Mouse (Mus musculus): ENCODE results near the gene 5730455P16Rik. TPM values are rescaled to one million over a fixed set of nuclear protein-coding genes. Genes with fewer than 3 reads are reported as not detected.

The 5730455P16Rik gene
- polyA plus RNA-seq, 1 experiment from 2014 or later: 18.2 TPM

DNA sequence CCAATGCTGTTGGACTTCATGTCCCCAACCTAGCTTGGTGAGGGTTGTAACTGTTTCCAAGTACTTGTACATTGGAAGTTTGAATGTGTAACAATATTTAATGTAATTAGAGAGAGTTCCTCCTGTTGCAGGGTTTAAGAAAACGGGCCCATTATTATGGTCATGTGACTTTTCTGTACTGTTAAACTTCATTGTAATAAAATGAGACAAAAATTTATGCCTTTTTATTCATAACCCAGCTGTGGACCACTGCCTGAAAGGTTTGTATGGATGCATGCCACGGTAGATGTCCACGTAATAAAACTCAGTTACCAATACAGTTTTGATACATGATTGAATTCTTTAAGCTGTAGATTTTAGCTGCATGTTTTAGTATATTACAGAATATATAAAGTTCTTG is 18.1 kb upstream of the 5730455P16Rik start:
- H3K4me1 ChIP-seq (replicated peaks; ENCODE audit: insufficient read depth, low read length): no peaks in the 10 kb centered on the region
- H3K36me3 ChIP-seq (ENCODE audit: insufficient read depth, low read length): peaks cover 56% of the 10 kb centered on the region
- no peak for DNase-seq (ENCODE audit: low spot score)
- H3K4me3 ChIP-seq (replicated peaks; ENCODE audit: low read depth, low read length): no peak overlapping the region
- ATAC-seq (replicated peaks; ENCODE audit: low FRiP score, low read depth): no peak
- 81% methylated on average over 3 of the region's 3 CpGs for WGBS
- no peak for TF ChIP-seq CTCF (IDR thresholded peaks at IDR 0.05; ENCODE audit: low read depth)
- no peak overlapping the region for H3K9ac ChIP-seq (ENCODE audit: low read depth, low read length)
- no peak overlapping the region for H3K4me2 ChIP-seq (ENCODE audit: low read length)
- no peaks in the 10 kb centered on the region for H3K9me3 ChIP-seq (replicated peaks; ENCODE audit: low read length)
- no peak overlapping the region for H3K27ac ChIP-seq
- H3K27me3 ChIP-seq (ENCODE audit: insufficient read depth, low read length): no peaks in the 10 kb centered on the region

- H3K9me3 ChIP-seq (replicated peaks; ENCODE audit: low read length): no peaks in the 10 kb centered on the region
- no peak for DNase-seq (ENCODE audit: low spot score)
- no peak overlapping the region for H3K4me2 ChIP-seq (ENCODE audit: low read length)
- H3K27ac ChIP-seq: no peak overlapping the region
- no peaks in the 10 kb centered on the region for H3K4me1 ChIP-seq (replicated peaks; ENCODE audit: insufficient read depth, low read length)
- H3K9ac ChIP-seq (ENCODE audit: low read depth, low read length): no peak overlapping the region
- no peak overlapping the region for H3K4me3 ChIP-seq (replicated peaks; ENCODE audit: low read depth, low read length)
- 92% methylated on average over 2 of the region's 2 CpGs for WGBS
- H3K27me3 ChIP-seq (ENCODE audit: insufficient read depth, low read length): no peaks in the 10 kb centered on the region
- H3K36me3 ChIP-seq (ENCODE audit: insufficient read depth, low read length): peaks cover 51% of the 10 kb centered on the region
- TF ChIP-seq CTCF (IDR thresholded peaks at IDR 0.05; ENCODE audit: low read depth): no peak
- no peak for ATAC-seq (replicated peaks; ENCODE audit: low FRiP score, low read depth)
These were observed 13.7 kb upstream of the 5730455P16Rik start for GRCm38 (mm10) chr11:80391407-80392120.

- Histone ChIP-seq H3K27ac (no peak overlapping the region), H3K9me3 (replicated peaks; ENCODE audit: low read length) (no peaks in the 10 kb centered on the region), H3K4me1 (replicated peaks; ENCODE audit: insufficient read depth, low read length) (peaks cover 5% of the 10 kb centered on the region; the same call in 1 of the 2 replicates), H3K27me3 (ENCODE audit: insufficient read depth, low read length) (no peaks in the 10 kb centered on the region), H3K4me2 (ENCODE audit: low read length) (no peak overlapping the region), H3K9ac (ENCODE audit: low read depth, low read length) (no peak overlapping the region), H3K36me3 (ENCODE audit: insufficient read depth, low read length) (peaks cover 45% of the 10 kb centered on the region), H3K4me3 (replicated peaks; ENCODE audit: low read depth, low read length) (no peak overlapping the region)
- no peak for TF ChIP-seq CTCF (IDR thresholded peaks at IDR 0.05; ENCODE audit: low read depth)
- ATAC-seq (replicated peaks; ENCODE audit: low FRiP score, low read depth): no peak
- no peak for DNase-seq (ENCODE audit: low spot score)
- WGBS: 83% methylated on average over 1 of the region's 1 CpGs
These were observed 12.1 kb upstream of the 5730455P16Rik start for GRCm38 (mm10) chr11:80389885-80390284.

GRCm38 (mm10) chr11:80386790-80387189 is 9.0 kb upstream of the 5730455P16Rik start:
- ATAC-seq (replicated peaks; ENCODE audit: low FRiP score, low read depth) (no peak), DNase-seq (ENCODE audit: low spot score) (no peak)
- no peak overlapping the region for H3K4me2 ChIP-seq (ENCODE audit: low read length)
- no peak for TF ChIP-seq CTCF (IDR thresholded peaks at IDR 0.05; ENCODE audit: low read depth)
- 55% methylated on average over 2 of the region's 2 CpGs for WGBS
- no peak overlapping the region for H3K9ac ChIP-seq (ENCODE audit: low read depth, low read length)
- H3K4me3 ChIP-seq (replicated peaks; ENCODE audit: low read depth, low read length): no peak overlapping the region
- no peaks in the 10 kb centered on the region for H3K27me3 ChIP-seq (ENCODE audit: insufficient read depth, low read length)
- H3K9me3 ChIP-seq (replicated peaks; ENCODE audit: low read length): no peaks in the 10 kb centered on the region
- peaks cover 27% of the 10 kb centered on the region for H3K36me3 ChIP-seq (ENCODE audit: insufficient read depth, low read length)
- no peak overlapping the region for H3K27ac ChIP-seq
- peaks cover 15% of the 10 kb centered on the region; the same call in 1 of the 2 replicates for H3K4me1 ChIP-seq (replicated peaks; ENCODE audit: insufficient read depth, low read length)

DNA sequence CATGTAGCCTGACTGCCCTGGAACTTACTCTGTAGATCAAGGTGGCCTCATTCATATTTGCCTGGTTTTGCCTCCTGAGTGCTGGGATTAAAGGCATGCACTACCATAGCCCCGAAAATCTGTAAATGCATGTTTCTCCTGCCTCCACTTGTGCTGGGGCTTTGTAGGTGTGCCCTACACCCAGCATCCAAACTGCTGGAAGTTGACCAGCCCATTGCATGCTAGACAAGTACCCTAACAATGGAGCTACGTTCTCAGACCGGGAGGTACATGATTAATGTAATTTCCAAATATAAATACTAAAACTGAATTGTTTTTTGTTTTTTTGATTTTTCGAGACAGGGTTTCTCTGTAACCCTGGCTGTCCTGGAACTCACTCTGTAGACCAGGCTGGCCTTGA is 7.2 kb upstream of the 5730455P16Rik start:
- peak overlapping the region; percentile 80 for H3K4me3 ChIP-seq (replicated peaks; ENCODE audit: low read depth, low read length)
- WGBS: 32% methylated on average over 4 of the region's 4 CpGs
- no peak for DNase-seq (ENCODE audit: low spot score)
- H3K27ac ChIP-seq: no peak overlapping the region
- H3K9me3 ChIP-seq (replicated peaks; ENCODE audit: low read length): no peaks in the 10 kb centered on the region
- H3K36me3 ChIP-seq (ENCODE audit: insufficient read depth, low read length): peaks cover 20% of the 10 kb centered on the region
- H3K4me1 ChIP-seq (replicated peaks; ENCODE audit: insufficient read depth, low read length): peaks cover 15% of the 10 kb centered on the region; the same call in 1 of the 2 replicates
- H3K4me2 ChIP-seq (ENCODE audit: low read length): peak overlapping the region; percentile 67
- no peak for ATAC-seq (replicated peaks; ENCODE audit: low FRiP score, low read depth)
- H3K27me3 ChIP-seq (ENCODE audit: insufficient read depth, low read length): no peaks in the 10 kb centered on the region
- H3K9ac ChIP-seq (ENCODE audit: low read depth, low read length): peak overlapping the region; percentile 58
- no peak for TF ChIP-seq CTCF (IDR thresholded peaks at IDR 0.05; ENCODE audit: low read depth)

DNA sequence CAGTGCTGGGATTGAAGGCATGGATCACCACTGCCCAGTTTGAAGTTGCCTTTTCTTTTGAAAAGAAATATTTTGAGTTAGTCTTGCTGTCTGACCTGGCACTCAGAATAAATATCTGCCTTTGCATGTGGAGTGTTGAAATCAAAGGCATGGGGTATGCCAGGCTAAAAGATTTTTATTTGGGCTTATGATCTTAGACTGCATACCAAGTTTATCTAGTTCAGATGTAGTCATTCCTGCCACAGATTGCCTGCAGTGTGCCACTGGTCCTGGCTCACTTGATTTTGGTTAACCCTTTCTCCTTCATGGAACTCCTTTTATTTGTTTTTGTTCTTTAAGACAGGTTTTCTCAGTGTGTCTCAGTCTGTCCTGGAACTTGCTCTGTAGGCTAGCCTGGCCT is 6.6 kb upstream of the 5730455P16Rik start:
- H3K9ac ChIP-seq (ENCODE audit: low read depth, low read length): peak overlapping the region; percentile 58
- H3K27me3 ChIP-seq (ENCODE audit: insufficient read depth, low read length): no peaks in the 10 kb centered on the region
- TF ChIP-seq CTCF (IDR thresholded peaks at IDR 0.05; ENCODE audit: low read depth): no peak
- peaks cover 17% of the 10 kb centered on the region for H3K36me3 ChIP-seq (ENCODE audit: insufficient read depth, low read length)
- peaks cover 15% of the 10 kb centered on the region; the same call in 1 of the 2 replicates for H3K4me1 ChIP-seq (replicated peaks; ENCODE audit: insufficient read depth, low read length)
- H3K27ac ChIP-seq: no peak overlapping the region
- peak overlapping the region; percentile 80 for H3K4me3 ChIP-seq (replicated peaks; ENCODE audit: low read depth, low read length)
- DNase-seq (ENCODE audit: low spot score) (no peak), ATAC-seq (replicated peaks; ENCODE audit: low FRiP score, low read depth) (no peak)
- peak overlapping the region; percentile 67 for H3K4me2 ChIP-seq (ENCODE audit: low read length)
- H3K9me3 ChIP-seq (replicated peaks; ENCODE audit: low read length): no peaks in the 10 kb centered on the region

Data from kidney, postnatal 0 days (tissue).